Mouse (Mus musculus) lung, postnatal 25 days (tissue): ENCODE measurements around the gene Dpy19l2.
"Not testable (repeated sequence)": the region's sequence is repeated elsewhere in the genome, so short reads cannot be mapped to it uniquely, and the experiment has no call there.

Source experiments
- DNase-seq: peaks from one replicate; pipeline ENCODE4 v3.0.0; 2022; ENCODE audit warnings: low spot score

Gene Dpy19l2

DNA sequence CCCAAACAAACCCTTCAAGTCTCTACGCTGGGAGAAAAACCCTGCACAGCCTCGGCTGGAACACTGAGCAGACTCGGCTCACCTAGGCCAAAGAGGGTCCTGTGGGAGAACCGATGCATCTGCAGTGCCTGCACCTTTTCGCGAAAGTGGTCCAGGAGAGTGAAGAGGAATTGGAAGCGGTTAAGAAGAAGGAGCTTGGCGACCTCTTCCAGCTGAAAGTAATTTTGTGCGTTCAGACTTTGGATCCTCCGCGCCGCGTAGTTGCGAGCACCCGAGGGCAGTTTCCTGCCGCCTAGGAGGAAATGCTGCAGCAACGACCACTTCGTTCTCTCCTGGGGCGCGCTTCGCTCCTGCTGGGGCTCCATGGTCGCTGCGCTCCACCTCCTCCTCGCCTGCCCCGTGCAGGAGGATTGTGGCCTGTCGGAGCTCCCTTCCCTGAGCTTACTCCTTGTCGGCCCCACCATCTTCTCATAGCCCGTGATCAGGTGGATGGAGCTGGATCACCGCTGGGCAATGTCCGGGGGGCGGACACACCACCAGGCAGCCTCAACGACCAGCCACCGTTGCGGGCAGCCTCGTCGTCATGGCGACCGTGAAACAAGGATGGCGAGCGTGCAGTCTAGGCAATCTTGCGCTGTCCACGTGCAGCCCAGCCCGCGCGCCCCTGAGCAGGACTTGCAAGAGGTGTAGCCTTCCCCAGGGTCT is at the start of gene Dpy19l2:
Gene Dpy19l2 (minus strand): TSS at position 594 of the 705 bp plus-strand sequence.
- DNase-seq = no peak

DNA sequence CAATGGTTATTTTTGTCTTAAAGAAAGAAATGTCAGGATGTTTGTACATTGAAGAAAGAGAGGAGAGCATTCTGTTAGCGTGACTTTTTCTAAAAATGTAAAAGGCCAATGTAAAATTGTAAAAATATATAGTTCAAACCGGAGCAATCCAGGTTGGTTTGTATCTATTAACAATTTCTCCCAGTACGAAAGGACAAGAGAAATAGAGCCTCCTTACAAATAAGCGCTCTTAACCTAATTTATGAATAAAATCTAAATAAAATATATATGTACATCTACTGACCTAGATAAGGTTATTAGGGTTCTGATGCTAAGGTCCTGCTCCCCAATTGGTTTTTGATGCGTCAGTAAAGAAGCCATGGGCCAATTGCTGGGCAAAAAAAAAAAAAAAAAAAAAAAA is 48.9 kb upstream of the Dpy19l2 start:
- DNase-seq = no peak

DNA sequence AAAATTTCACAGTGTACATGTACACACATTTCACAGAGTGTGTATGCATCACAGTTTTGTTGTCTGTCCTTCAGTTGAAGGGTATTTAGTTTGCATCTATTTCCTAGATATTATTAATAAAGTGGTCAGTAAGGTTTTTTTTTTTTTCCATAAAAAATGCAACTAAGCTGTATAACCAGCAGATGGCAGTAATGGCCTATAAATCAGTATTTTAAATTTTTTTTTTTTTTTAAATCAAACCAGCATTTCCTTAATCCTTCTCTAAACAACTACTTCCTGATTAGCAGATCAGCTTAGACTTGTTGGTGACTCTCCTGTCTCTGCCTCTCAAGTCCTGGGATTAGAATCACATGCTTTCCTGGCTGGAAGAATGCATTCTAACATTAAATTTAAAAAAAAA is 5.2 kb upstream of the Dpy19l2 start:
- DNase-seq = no peak

DNA sequence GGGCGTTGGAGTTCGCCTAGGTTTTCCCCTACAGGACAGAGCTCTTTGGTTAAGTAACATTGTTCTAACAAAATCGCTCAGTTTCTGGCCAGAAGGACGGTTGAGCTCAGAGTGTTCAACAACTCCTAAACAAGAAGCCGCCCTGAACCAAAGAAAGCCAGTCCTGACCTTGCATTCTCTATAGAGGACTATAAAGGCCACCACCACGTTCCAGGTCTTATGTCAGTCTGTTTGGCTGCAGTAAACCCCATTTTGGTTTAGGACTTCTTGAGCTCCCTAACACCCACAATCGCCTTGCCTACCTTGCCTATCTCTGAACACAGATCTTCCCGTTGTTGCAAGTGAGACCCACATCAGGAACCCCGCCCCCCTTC is 299 bp upstream of the Dpy19l2 start:
- DNase-seq = no peak

DNA sequence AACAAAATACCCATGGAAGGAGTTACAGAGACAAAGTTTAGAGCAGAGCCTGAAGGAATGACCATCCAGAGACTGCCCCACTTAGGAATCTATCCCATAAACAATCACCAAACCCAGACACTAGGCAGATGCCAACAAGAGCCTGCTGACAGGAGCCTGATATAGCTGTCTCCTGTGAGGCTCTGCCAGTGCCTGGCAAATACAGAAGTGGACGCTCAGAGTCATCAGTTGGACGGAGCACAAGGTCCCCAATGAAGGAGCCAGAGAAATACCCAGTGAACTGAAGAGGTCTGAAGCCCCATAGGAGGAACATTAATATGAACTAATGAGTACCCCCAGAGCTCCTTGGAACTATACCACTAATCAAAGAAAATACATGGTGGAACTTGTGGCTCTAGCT is 58.8 kb downstream of the Dpy19l2 start:
- not testable (repeated sequence) for DNase-seq

DNA sequence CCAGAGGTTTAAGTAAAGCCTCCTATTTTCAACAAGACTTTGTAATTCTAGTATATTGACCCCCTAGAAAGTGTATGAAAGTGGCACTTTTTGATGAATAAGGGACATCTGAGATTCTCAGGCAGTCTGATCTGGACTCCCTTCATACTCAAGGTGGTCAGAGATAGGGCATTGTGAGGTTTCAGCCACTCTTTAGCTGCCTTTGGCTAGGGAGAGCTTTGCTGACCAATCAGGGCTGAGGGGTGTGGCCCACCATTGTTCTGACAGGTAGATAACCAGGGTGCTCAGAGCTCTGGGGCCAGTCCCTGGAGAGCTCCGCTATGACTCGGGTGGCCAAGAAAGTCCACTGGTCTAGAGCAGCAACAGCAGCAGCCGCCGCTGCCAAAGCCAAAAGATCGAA is 71.2 kb downstream of the Dpy19l2 start, which contains the start of gene Cypt4:
Gene Cypt4 (plus strand): TSS at position 301 of the 400 bp plus-strand sequence.
- DNase-seq = no peak

DNA sequence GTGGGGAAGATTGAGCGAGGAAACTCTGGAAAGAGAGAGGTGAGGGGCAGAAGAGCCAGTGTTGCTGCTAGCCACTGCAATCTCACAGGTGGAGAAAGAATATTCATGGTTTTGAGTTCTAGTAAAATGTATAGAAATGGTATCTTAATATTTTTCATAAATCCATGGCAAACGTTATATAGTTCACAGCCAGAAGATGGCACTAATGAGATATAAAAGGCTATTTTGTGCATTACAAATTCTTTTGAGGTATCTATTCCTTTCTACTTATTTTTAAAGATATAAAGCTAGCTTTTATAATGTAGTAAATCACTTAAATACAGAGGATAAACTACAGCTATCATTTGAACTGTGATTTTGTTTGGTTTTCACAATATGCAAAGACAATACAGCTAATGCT is 157.9 kb downstream of the Dpy19l2 start:
- no peak for DNase-seq

DNA sequence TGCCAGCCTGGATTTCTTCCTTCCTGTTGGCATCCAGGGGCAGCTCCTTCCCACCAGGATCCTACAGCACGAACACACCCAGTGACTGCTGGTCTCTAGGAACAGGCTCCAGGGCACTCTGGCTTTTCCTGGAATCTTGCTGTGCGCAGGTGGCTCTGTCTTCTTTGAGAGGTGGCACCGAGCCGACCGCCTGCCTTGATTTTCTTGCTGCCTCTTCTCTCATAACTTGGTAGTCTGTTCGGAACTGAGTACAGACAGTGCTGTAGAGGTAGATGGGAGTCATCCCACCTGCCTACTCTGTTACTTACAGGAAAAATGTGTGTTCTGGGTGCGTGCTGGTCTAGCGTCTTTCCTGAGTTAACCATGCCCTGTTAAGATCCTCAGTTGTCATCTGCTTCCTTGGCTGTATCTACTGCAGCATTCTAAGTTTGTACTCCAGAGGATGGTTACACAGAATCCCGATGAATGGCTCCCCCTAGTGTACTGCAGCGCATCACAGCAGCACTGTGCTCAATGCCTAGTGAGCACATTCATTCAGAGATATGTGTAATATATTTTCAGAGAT is 179.4 kb downstream of the Dpy19l2 start:
- DNase-seq = peak; percentile 58

DNA sequence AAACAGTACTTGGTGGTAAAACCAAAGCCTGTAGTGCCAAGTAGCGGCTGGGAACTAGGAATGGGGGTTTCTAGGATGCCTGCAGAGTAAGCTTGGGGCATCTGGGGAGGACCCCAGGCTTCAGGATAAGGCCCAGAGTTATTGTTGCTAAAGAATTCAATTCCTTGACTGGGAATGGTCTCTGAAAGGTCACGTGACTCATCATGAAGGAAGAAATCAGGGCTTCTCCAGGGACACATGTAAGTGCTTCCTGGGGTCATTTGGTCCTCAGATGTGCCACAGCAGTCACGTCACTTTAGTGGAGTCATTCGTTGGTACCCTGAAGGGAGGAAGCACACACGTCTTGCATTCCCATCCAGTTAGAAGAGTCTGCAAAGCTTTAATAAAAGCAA is 182.0 kb downstream of the Dpy19l2 start:
- DNase-seq = no peak

DNA sequence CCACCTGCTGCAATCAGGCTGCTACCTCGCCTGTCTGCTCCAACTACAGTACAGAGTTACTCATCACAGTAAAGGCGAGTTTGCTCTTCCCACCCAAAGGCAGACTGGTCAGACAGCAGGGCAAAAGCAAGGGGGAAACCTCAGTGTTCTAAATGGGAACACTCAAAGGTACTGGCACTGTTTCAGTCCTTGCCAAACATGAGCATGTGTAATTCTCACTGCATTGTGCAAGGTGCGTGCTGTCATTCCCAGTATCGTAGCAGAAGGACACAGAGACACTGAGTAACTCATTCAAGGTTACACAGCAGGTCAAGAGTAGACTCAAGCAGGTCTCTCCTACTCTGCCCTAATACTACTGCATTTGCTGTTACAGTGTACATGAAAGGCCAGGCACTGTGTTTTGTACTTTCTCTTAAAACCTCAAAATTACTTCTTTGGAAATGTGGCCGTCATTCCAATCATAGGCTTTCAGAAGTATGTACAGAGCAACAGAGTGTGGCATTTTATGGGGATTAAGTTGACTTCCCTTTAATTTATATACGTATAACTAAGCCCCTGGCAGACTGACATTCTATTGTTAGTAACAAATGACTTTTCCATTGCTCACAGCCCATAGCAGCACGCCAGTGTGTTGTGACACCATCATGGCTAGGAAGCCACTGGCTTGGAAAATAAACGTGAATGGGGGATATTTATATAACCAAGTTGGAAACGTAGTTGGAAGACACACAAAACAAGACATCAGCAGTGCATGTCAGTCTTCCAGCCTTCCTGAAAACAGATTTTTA is 182.6 kb downstream of the Dpy19l2 start:
- no peak for DNase-seq

DNA sequence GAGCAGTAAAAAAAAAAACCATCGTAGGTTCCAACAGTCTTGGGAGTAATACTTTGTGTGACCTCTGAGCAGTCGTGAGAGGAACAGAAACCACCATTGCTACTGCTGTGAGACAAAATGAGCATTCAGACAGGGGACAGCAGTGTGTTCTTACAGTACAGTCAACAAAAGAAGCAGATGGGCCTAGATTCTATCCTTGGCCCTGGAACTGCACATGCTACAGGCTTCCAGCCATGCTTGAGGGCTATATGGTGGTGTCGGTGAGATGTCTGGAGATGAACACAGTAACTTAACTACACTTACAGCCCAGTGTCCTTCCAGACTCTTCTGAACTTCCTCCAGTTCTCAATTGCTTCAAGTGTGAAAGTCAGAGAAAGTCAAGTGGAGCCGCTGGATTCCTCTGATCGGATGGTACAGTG is 184.0 kb downstream of the Dpy19l2 start:
- no peak for DNase-seq

DNA sequence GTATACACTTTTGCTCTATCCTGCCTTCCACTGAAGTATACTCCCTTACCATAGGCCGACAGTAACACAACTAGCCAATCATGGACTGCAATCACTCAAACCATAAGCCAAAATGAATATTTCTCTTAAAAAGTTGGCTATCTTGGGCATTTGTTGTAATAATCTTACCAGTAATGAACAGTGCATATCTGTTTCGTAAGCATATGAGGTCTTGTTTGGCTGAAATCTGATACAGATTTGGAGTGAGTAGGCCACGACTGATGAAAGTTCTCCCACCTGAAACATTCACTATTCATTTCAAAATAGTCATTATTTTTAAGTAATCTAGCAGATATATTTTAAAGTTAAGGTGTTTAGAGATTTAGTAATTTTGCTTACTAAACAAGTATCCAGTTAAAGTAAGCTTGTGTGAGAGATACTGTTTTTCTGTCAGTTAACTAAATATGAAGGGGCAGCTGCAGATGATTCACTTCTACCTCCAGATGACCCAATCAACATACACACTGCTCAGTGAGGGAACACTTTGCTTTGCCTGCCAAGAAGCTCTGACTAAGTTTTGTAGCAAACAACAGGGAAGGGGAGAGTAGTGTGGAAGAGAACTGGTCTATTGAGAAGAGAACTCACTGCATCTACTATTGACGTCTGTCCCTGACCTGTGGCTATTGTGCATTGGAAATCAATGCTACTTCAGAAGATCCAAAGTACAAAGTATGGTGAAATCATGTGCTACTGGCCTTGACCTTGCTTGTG is 184.5 kb downstream of the Dpy19l2 start:
- no peak for DNase-seq

DNA sequence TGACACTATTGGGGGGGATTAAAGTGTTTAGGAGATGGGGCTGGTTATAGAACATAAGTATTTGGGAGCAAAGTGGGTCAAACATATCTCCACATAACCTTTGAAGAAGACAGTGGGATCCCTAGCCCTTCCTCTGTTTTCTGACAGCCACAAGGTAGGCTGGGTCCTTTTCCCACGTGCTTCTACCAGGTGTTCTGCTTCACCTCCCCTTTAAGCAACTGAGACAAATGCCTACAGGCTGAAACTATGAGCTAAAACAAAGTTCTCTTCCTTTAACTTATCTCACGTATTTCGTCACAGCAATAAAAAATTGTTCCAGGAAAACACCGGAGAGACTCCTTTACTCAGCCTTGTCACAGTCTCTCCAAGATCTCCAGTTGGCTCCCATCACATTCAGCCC is 187.2 kb downstream of the Dpy19l2 start:
- DNase-seq = no peak
